Mouse (Mus musculus) gastrocnemius, adult 2 months (tissue): ENCODE results near the gene Tbx1. TPM values are rescaled to one million over a fixed set of nuclear protein-coding genes. Genes with fewer than 3 reads are reported as not detected.
A peak's percentile ranks its signal among the peaks of the same experiment; 100 is the strongest.

ENCODE experiments used
- DNase-seq: peaks from one replicate; pipeline ENCODE4 v3.0.0; 2022
- H3K27ac ChIP-seq: fragments of 200-600 bp; 2 replicates; pipeline ENCODE4 v1.8.1; 2022; ENCODE audit warnings: mild to moderate bottlenecking
- H3K4me3 ChIP-seq: fragments of 200-600 bp; 2 replicates; pipeline ENCODE4 v1.8.1; 2022; ENCODE audit warnings: mild to moderate bottlenecking, moderate library complexity
- CTCF ChIP-seq: fragments of 200-600 bp; IDR thresholded peaks from 2 replicates; pipeline ENCODE4 v1.8.1; 2022; ENCODE audit warnings: antibody characterized with exemption, mild to moderate bottlenecking, moderate library complexity
- intact Hi-C: fragments of 180-260 bp; cut with DNase I; formaldehyde crosslinking; loops from one replicate; pipeline ENCODE4 v1.15.1; 2025
- long read RNA-seq, 2 experiments: library from polyadenylated mRNA; stranded (forward); transcript quantifications; one replicate each; pipeline ENCODE4 v2.0.0; 2021
- total RNA-seq, 2 experiments: library from RNA; stranded (reverse); gene quantifications; 2 replicates each; pipeline ENCODE4 v1.2.3; 2021

Gene Tbx1
- 1 to 10 TPM; 1.2 to 4.7 TPM for total RNA-seq
- long read RNA-seq, experiment 1, transcript Tbx1-203 (7 exons, 2,511 nt), result major isoform, 5 of 6 reads
- long read RNA-seq, experiment 1, partial matches to known transcripts, result 0 of 6 reads
- long read RNA-seq, experiment 1, other reads (novel, unspliced or antisense), result 0 of 6 reads
- long read RNA-seq, experiment 2, transcript Tbx1-203 (7 exons, 2,511 nt), result major isoform, 15 of 18 reads
- long read RNA-seq, experiment 2, partial matches to known transcripts, result 0 of 18 reads
- long read RNA-seq, experiment 2, other reads (novel, unspliced or antisense), result 2 of 18 reads

DNA sequence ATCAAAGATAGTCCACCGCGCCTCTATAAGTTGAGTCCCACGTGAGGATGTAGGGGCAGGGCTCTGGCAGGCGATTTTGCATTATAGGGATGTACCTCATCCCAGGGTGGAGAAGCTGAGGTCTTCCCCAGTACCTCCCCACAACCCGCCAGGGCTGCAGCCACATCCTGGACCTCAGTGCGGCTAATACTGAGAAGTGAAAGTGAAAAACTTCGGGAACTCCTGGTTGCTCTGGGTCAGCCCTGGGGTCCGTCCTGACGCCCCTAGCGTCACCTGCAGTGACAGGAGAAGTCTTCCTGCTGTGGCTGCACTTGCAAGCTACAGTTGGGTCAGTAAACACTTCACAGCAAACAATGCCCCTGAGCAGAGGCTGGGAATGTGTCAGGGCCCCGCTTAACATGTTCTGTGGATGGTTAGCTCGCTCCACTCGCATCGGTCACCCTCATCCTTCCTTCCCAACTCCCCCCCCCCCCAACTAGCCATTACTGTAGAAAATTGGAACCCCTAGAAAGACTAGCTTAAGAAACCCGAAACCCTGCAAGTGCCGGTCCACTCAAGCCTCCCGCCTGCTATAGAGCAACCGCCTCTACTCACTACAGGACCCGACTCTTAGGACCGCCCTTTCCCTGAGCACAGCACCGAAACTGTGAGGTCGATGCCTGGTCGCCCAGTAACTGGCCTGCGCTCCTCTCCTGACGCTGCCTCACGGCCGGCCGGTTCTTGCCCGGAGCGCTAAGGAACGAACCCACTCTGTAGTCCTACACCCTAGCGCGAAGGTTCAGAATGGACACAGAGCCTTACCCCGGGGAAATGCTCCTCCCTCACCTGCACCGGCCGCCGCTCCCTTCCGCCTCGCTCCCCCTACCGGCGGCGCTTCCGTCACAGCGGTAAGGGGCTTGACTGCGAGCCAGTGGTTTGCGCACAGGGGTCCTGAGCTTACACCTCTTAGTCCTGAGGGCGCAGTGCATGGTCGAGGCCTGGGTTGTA lies at the start of gene Tbx1:
TSS of gene Tbx1 (minus strand) at position 868 of the 987 bp plus-strand sequence.
- H3K27ac ChIP-seq, result no peak within 1 kb of the TSS
- intact Hi-C loops, result no loop called here
- peak; percentile 43 for TF ChIP-seq CTCF
- H3K4me3 ChIP-seq, result peak within 1 kb of the TSS; percentile 68
- no peak for DNase-seq

DNA sequence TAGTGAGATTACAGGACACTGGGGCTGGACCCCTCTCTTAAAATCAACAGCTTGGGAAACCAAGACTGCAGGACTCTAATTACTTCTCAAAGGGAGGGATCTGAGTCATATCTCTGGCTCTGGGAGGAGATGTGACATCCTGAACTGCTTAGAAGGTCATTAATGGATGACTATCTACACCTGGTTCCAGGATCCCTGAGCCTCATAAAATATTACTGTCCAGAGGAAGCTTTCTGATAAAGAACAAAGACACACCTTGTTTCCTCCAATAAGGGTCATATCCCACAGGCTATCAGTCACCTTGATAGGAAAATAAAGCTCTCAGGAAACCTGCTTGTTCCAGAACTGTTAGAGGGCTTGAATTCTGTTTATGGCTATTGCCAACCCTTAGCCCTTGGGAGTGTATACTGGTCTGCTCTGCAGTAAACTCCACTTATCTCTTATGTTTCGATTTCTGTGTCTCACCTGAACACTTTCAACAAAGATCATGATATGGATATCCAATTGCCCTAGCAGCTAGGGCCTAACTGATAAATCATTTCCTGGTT lies 49.0 kb upstream of the Tbx1 start:
- intact Hi-C loops, result no loop called here
- Histone ChIP-seq H3K27ac (no peak overlapping the region), H3K4me3 (no peak overlapping the region)
- TF ChIP-seq CTCF, result no peak
- no peak for DNase-seq

DNA sequence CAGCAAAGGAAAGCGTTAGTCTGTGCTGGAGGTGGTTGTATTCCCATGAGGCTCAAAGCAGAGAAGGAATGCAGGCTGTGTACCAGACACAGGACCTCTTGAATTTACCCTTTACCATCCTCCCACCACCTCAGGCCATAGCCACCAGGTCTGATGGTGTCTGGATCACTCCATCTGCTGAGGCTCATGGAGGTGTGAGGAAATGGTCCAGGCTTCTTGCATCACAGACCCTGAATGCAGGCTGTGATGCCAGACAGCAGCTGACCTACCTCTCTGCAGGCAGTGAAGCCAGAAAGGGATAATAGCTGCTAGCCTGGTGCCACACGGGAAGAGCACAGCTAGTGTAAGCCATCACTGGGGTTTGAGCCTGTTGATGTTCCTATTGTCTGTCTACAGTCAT lies 47.9 kb upstream of the Tbx1 start:
- H3K4me3 ChIP-seq, result no peak overlapping the region
- intact Hi-C loops, result no loop called here
- no peak for TF ChIP-seq CTCF
- no peak for DNase-seq
- no peak overlapping the region for H3K27ac ChIP-seq

DNA sequence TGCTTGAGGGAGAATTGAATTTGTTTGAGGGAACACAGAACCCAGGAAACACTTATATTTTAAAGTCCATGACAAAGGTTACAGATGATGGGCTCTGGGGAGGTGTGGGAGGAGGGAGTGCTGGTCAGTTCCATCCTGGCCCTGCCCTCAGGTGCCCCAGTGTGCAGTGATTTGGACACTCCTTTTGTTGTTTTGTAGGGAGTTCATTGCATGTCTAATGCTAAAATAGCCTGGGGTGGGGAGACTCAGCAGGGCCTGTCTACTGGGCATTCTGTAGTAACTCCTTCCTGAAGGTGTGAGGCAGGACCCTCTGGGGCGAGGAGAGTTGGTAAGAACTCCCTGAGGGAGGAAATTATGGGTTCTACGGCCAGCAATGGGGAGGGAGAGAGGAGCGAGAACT lies 46.3 kb upstream of the Tbx1 start:
- no peak overlapping the region for H3K4me3 ChIP-seq
- TF ChIP-seq CTCF, result no peak
- intact Hi-C loops, result no loop called here
- DNase-seq, result no peak
- H3K27ac ChIP-seq, result no peak overlapping the region

DNA sequence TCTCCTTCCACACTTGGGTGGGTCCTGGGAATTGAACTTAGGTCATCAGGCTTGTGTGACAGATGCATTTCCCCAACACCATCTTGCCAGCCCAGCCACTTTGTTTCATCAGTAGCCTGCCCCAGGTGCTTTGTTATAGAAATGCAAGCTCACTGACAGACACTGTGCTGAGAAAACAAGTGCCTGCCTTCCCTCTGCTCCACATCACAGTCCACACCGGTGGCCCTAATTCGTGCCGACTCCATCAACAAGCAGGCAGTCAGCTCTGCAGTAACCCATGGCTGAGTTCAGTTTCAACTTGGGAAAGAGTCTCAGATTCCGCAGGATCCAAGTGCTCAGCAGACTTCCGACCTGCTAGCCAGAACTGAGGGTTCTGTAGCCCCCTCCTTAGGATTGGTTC lies 45.9 kb upstream of the Tbx1 start:
- H3K4me3 ChIP-seq, result no peak overlapping the region
- no peak overlapping the region for H3K27ac ChIP-seq
- TF ChIP-seq CTCF, result no peak
- intact Hi-C loops, result no loop called here
- DNase-seq, result no peak

DNA sequence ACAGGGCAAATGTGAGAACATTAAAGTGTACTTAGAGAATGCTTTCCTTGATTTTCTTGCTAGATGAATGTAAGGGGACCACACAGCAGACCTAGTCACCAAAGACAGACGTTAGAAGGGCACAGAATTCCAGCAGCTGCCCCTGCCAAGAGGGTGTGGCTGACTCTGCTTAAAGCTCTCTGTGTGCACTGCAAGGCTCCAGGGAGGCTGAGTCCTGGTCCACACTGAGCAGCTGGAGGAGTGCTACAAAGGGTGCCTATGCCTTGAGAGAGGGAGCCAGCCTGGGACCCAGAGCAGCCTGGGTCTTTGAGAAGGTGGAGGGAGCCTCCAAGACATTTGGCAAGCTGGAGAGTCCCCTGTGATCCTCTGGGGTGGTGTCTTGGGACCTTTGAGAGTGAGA lies 42.9 kb upstream of the Tbx1 start:
- H3K4me3 ChIP-seq, result no peak overlapping the region
- intact Hi-C loops, result no loop called here
- DNase-seq, result no peak
- no peak overlapping the region for H3K27ac ChIP-seq
- no peak for TF ChIP-seq CTCF

DNA sequence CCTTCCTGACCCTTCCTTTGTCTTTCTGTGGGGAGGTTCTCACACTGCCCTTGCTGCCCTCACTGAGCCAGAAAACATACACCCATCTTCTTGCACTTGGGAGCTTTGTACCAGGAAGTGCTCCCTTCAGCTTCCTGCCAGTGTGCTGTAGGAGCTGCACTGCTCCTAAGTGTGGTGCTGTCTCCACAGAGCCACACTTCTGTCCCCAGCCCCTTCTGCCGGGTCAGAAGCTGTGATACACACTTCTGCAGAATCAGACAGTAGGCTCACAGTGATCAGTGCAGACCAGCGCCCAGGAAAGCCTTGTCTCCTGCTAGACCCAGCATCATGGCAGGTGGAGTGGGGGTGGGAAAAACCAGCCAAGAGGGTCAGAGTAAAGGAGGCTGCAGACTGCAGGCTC lies 42.3 kb upstream of the Tbx1 start:
- intact Hi-C loops, result no loop called here
- H3K4me3 ChIP-seq, result no peak overlapping the region
- DNase-seq, result no peak

DNA sequence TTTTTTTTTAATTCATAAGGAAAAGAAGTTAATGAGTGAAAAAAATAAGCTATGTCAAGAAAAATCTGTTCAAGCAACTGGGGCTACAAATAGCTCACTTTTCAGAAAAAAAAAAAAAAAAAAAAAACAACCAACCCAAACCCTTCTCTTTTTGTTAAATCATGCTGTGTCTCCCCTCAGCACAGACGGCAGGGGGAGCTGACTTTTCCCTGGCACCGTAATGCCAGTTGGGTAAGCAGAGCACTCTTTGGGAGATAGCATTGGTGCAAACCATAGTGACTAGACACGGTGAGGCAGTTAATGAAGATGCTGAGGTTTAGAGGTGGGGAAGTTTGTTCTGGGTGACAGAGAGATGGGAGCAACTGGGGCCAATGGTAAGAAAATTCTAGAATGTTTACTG lies 41.6 kb upstream of the Tbx1 start:
- Histone ChIP-seq H3K4me3 (no peak overlapping the region), H3K27ac (no peak overlapping the region)
- no peak for DNase-seq
- intact Hi-C loops, result no loop called here
- TF ChIP-seq CTCF, result no peak; the same call in 1 of the 2 replicates

More for the DNA sequence above, 42.3 kb upstream of the Tbx1 start:
- no peak overlapping the region for H3K27ac ChIP-seq
- TF ChIP-seq CTCF, result no peak

DNA sequence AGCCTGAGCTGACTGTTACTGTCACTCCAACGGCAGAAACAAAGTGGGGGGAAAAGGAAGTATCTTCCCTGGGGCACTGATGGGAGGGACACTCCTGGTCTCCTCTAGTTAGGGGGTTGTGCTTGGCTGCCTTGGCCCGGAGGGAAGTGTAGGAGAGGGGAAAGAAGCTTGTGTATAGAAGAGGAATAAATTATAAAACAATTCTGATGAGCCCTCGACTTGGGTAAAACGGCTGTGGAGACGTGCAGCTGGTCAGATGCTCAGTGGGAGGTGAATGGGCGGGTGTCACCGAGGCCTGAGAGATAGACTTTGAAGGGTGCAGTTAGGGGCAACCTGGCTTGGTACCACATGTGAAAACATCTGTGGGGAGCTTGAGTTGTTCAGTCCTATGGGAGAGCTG lies 40.7 kb upstream of the Tbx1 start:
- H3K4me3 ChIP-seq, result no peak overlapping the region
- H3K27ac ChIP-seq, result no peak overlapping the region
- no peak for DNase-seq
- intact Hi-C loops, result no loop called here
- TF ChIP-seq CTCF, result no peak

DNA sequence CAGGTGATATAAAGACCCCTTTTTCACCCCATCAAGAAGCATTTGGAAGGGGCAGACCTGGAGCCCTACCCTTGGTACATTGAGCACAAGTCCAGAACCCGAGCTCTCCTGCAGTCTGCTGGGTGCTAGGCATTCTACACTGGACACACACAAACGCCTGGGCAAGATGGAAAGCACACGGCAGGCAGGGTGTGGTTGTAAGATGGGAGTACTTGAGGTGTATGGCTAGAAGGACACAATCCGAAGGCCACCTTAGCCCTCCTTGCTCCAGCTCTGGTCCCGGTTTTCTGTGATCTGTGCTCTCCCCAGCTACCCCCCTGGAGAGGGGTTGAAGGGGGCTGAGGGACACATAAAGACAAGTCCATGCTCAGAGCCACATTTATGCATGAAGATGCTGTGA lies 39.8 kb upstream of the Tbx1 start:
- intact Hi-C loops, result no loop called here
- Histone ChIP-seq H3K27ac (0 out of 2 replicates have a peak overlapping the region, but pooled peaks have one; percentile 48), H3K4me3 (peak overlapping the region; percentile 91)
- DNase-seq, result no peak
- TF ChIP-seq CTCF, result no peak

DNA sequence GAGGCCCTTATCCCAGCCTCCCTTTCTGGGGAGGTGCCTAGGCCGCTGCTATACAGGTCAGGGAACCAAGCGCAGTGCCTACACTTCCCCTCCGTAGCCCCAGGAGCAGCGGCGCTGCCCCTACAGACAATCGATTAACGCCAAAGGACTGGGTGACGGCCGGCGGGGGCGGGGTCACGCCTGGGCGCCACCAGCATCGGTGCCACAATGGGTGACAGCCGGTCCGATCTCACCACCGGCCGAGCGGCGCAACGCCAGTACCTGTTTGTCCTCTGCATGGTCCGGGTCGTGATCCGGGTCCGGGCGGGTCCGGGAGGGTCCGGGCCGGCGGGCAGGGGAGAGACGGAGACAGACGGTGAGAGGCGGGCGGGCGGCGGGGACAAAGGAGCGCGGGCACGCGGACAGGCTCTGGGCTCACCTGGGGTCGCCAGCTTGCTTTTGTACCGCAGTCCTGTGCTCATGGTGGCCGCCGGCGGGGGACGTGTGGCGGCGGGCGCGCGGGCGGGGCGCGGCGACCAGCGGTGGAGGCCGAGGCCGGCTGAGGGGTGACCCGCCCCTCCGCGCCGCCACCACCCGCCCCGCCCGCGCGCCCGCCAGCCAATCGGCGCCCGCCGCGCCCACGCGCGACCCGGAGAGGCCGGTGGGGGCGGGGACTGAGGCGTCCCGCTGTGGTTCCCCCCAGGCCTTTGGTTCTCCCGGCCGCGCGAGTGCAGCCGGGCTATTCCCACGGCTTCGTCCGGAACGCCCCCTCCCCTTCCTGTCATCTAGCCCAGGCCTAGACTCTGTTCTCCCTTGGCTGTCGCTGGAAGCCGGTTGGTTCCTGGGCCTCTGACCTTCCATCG lies 39.1 kb upstream of the Tbx1 start, which contains the start of gene Sept5:
TSS of gene Sept5 (minus strand) at position 565 of the 842 bp plus-strand sequence.
- intact Hi-C loops, result loop anchor here (5.0 kb wide), 1 partner anchor 168 kb away; no protein-coding TSS in a partner anchor
- Histone ChIP-seq H3K4me3 (peak within 1 kb of the TSS; percentile 91), H3K27ac (peak within 1 kb of the TSS; percentile 82)

DNA sequence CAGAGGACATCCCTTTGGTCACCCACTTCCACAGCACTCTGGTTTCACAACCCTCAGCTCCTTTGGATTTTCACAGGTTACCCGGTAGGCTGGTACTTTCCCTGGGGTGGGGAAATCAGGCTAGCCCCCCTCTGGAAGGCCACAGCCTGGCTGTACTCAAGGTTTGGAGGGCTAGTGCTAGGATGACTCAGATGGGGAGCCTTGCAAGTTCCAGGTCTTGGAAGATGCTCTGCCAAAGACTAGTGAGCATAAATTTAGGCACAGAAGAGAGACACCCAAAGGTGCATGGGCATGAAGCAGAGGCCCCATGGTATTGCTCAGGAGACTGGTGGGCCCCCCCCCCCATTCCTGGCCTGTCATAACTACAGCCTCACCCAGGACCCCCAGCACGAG lies 38.5 kb upstream of the Tbx1 start:
- Histone ChIP-seq H3K27ac (peak overlapping the region; percentile 82), H3K4me3 (peak overlapping the region; percentile 91)
- TF ChIP-seq CTCF, result no peak
- no peak for DNase-seq
- intact Hi-C loops, result loop anchor here (5.0 kb wide), 1 partner anchor 168 kb away; no protein-coding TSS in a partner anchor

More for the DNA sequence above, 39.1 kb upstream of the Tbx1 start, which contains the start of gene Sept5:
- no peak for TF ChIP-seq CTCF
- peak; percentile 88 for DNase-seq
